Mouse (Mus musculus): ENCODE data around the gene Map3k20.

DNA sequence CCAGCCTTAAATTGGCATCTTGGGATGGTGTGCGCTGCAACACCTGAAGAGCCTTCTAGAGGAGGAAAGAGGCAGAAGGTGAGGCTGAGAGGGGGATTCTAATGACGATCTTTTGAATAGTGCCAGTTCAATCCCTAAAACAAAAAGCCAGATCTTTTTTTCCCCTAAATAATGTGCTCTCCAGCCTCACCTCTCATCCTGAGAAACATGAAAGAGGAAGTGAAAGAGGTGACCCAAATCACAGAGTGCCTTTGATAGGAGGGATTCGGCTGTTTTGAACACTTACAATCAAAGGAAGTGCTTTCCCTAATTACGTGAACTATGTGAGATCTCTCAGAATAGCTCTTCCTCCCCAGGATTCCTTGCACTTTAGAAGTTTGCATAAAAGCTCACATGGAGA, 46.6 kb downstream of the Map3k20 start:
- TF ChIP-seq CTCF (IDR thresholded peaks at IDR 0.05; ENCODE audit: low read depth) (no peak), EP300 (IDR thresholded peaks at IDR 0.05; ENCODE audit: low read depth) (no peak)

Data from liver, postnatal 0 days (tissue).